Mouse (Mus musculus) large intestine, adult 2 months (tissue): ENCODE data around the gene Mtg2. TPM values are rescaled to one million over a fixed set of nuclear protein-coding genes. Genes with fewer than 3 reads are reported as not detected.

Experiments used
- DNase-seq: peaks from one replicate; pipeline ENCODE4 v3.0.0-alpha.2; 2012; ENCODE audit warnings: low read depth, low spot score
- WGBS: fragments of 180-500 bp; shearing (Covaris S2); methylation state at CpG from one replicate; pipeline ENCODE4 v1.1.7; 2018; 5-methylcytosine and 5-hydroxymethylcytosine counted together
- polyA plus RNA-seq: library from polyadenylated mRNA; depleted of rRNA; stranded (reverse); fragments of >200 nt; gene quantifications from 2 replicates; pipeline ENCODE4 v1.2.3, GENCODE M21; 2012

Mtg2 gene
- polyA plus RNA-seq, 1 experiment, result 13.7 TPM

DNA sequence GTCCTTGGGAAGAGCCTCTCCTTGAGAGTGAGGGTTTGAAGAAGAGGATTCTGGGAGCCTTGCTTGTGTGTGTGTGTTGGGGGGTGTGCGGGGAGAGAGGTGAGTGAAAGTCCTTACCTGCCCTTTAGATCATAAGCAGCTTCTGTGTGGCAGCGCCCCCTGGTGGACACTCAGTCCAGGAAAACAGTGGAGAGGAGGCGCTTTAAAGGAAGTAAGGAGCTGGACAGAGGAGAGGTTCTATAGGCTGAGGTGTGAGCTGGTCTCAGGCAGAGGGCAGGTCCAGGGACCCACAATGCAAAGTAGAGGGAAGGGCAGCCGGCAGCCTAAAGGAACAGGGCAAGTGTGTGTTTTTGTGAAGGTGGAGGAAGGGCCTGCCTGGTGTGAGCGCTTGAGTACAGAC is 19.4 kb upstream of the Mtg2 start:
- DNase-seq, result no peak

DNA sequence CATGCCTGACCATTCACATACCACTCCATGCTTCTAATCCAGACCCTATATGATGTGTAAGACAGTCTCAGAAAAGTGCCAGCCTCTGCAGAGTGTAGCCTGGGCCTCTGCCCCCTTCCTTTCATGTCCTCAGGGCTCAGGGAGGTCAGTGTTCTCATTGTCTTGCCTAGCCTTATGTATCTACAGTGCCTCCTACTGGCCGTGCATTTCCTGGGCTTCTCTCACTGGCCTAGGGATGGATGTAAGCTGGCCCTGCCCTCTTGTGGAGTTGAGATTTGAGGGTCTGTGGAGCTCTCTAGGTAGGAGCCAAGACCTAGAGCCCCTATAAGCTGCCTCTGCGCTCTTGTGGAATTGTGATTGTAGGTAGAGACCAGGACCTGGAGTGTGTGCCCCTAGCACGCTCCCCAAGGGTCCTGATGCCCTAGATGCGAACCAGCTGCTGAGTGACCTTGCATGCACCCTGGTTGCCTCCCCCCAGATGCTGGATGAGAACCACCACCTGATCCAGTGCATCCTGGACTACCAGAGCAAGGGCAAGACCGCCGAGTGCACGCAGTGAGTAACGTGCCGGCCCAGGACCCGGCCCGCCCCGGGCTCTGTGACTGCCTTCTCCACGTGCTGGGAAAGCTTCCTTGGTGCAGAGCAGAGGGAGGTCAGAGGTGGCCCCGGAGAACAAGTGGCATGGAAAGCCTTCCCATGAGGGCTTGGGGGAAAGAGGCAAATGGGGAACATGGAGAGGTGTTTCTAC is 18.2 kb upstream of the Mtg2 start:
- WGBS, result 94% methylated on average over 14 of the region's 14 CpGs
- DNase-seq, result no peak

More for the DNA sequence above, 19.4 kb upstream of the Mtg2 start:
- WGBS, result 23% methylated on average over 5 of the region's 5 CpGs

DNA sequence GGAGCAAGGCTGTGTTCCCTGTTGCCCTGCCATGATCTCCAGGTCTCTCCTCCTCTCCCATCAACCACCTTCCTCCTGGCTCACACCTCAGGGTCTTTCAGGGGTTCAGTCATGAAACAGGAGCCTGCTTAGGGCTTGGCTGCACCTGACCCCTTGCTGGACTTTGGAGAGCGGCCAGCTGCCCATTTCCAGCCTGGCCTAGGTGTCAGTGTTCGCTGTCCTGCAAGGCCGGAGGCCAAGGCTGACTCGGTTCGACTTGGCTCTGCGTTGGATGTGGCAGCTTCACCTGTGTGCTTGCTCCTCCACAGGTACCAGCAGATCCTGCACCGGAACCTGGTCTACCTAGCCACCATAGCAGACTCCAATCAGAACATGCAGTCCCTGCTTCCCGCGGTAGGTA is 17.4 kb upstream of the Mtg2 start:
- DNase-seq, result no peak
- WGBS, result 96% methylated on average over 9 of the region's 9 CpGs

DNA sequence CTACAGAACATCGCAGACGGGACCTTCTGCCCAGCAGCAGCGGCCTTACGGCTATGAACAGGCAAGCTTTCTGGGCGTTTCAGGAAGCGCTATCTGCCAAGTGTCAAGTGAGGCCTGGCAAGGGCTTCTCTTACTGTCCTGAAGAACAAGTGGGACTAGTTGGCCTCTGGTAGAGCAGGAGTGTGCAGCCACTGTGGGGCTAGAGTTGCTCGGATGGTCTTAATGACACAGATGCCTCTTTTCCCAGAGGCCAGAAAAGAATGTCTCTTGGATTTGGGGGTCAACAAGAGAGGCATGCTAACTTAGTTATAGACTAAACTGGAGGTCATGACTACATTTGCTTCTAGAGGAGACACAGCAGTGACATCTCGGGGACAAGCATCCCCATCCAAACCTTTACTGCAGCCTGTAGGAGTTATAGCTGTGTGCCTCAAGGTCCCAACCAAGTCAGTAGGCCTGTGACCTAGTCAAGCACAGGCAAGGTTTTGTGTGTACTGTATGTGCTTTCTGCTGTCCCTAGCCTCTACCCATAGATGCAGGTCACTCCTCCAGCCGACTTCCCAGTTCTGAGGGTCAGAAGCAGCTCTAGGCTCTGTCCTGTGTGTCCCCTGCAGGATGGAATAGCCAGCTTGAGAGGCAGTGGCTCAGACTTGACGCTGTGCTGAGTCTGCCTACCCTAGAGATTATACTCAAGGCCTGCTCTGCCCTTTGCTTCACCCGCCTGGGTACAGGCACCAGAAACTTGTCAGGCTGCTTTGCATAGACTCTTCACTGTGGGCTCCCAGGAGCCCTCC is 6.9 kb upstream of the Mtg2 start:
- DNase-seq, result no peak
- WGBS, result 91% methylated on average over 11 of the region's 11 CpGs

DNA sequence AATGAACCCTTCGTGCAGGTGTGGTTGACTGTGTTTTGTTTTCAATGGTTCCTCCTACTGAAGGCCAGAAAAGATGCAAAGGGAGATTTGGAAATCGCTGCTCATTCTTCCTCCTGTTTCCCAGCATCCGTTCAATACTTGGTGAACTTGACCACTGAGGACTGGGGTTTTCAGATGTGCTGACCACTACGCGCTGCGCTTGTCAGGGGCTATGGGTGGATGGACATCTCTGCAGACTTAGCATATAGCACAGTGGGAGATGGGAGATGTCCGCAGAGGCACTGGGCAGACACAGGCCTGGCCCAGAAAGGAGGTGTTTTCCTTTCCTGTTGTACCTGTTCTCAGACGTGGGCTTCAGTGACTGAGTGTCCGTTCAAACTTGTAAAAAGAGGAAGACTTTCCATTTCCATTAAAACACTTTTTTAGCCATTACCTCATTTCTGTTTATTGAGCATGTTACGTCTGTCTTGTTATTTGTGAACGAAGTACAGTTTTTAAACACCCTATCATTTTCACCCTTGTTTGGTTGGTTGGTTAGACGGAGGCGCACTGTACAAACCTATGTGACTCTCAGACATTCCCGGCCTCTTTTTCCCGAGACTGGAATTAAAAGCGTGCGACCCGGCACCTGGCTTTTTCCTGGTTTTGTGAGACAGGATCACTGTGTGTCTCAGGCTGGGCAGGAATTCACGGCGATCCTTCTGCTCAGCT is 463 bp upstream of the Mtg2 start:
- no peak for DNase-seq
- 28% methylated on average over 20 of the region's 20 CpGs for WGBS

DNA sequence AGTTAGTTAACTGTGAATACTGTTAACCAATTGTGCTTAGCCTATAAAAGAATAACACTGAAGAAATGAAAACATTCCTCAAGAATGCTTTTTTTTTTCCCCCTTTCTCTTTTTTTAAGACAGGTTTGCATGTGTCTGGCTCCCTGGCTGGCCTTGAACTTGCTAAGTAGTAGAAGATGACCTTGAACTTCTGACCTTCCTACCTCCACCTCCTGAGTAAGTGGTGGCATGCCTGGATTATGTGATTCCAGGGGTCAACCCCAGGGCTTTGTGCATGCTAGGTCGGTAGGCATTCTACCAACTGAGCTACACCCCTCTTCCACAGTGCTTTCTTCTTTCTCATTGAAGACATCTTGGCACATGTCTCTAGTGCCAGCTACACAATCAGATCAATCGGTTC is 1.3 kb downstream of the Mtg2 start:
- WGBS, result 77% methylated on average over 2 of the region's 2 CpGs

DNA sequence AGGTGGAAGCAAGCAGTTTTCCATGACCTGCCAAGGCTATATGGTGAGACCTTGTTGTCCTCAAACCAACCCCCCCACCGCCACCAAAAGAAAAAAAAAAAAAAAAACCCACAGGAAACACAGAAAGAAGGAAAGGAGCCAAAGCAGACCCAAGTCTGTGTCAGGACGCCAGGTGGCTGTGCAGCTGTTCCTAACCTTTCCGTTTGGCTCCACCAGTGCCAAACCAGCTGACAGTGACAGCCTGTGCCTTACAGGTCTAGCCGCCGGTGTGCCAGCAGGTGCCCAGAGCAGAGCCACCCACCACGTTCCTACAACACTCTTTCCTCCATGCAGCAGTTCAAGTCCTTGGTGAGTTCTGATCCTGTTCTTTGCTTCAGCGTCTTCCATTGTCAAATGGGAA is 2.5 kb downstream of the Mtg2 start:
- WGBS, result 86% methylated on average over 7 of the region's 7 CpGs
- DNase-seq, result no peak

More for the DNA sequence above, 1.3 kb downstream of the Mtg2 start:
- no peak for DNase-seq

DNA sequence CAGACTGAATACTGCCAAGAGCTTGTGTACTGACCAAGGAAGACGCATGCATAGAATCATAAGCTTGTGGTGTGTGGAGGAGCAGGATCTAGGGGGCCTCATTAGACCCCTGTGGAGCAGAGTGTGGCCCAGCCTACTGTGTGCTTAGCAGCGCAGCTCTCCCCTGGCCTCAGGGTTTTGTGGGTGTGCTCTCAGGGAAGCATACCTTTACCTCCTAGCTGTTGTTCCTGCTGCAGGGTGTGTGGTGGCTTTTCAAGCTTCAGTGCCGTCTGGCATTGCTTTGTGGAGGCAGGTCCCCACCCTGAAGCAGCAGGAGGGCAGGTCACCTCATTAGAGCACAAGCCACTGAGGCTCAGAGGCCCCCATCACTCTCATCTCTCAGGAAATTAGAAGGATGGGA is 7.2 kb downstream of the Mtg2 start:
- 83% methylated on average over 3 of the region's 3 CpGs for WGBS
- DNase-seq, result no peak

DNA sequence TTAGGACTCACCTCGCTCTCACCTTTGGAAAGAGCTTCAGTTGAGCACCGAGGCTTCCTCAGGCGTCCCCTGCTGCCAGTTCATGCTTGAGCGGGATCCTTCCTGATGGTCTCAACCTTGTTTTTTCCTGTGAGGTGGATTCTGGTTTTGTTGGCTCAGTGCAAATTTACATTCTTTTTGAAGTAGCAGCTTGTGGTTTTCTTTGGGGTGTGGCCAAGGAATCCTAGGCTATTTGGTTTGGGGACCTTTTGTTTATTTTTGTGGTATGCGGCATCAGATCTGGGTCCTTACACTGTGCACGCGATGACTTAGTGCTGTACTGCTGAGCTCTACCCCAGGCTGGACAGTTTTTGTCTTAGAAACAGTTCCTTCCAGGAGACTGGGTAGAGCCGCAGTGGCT is 10.3 kb downstream of the Mtg2 start:
- no peak for DNase-seq
- WGBS, result 69% methylated on average over 8 of the region's 8 CpGs

DNA sequence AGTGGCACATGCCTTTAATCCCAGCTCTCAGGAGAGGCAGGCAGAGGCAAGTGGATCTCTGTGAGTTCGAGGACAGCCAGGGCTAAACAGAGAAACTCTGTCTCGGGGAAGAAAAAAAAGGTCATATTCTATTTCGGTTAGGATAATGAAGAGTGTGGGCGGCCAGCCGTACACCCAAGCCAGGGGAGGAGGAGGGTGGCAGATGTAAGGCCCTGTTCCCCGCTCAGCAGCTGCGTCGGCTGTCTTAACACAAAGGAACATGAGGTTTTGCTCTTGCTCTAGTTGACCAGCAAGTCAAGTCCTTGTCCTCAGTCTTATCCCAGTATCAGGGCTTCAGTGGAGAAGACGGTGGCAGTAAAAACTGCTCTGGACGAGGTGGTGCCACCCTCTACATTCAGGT is 12.7 kb downstream of the Mtg2 start:
- 92% methylated on average over 10 of the region's 10 CpGs for WGBS
- DNase-seq, result no peak

DNA sequence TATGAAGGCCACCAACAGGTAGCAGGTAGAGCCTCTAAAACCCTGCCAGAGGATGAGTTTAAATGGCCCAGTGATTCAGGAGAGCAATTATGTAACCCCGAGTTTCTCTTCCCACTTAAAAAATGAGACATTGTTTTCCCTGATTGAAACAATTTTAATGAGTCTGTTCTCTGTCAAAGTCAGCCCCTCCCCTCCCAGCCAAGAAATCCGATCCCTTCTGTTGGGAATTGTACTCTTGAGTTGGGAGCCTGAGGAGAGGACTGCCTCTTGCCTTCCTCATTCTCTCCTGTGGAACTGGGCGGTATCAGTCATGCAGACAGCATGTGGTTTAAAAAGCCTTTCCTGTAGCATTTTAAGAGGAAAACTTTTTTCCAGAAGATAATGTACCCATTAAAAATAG is 14.2 kb downstream of the Mtg2 start:
- 58% methylated on average over 3 of the region's 3 CpGs for WGBS
- DNase-seq, result no peak

DNA sequence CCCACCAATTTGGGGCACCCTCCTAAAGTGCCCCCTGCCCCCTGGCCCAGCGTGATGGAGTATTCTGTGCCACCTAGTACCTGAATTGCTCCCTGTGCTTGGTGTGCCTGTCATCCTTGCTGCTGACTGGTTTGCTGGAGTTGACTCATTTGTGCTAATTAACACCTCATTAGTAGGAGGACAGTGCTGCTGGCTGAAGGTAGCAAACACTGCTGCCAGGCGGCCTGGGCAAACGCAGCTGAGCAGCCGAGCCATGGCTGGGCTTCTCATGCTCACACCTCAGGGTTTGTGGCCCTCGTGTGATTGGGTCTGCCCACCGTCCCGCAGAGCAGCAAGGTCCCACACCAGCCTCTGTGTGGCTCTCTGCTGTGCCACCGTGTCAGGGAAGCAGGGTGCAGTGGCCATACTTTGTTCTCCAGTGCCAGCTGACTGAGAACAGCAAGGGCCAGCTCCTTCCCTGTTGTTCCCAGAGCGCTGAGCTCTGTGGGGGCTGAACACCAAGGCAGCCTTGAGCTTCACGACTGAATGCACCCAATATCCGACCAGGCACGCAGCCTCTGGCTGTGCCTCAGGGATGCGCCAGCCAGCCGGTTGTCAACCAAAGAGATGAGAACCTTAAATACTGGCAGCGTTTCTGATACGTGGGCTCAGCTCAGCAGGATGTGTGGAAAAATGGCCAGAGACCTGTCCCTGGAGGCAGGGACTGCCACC is 15.7 kb downstream of the Mtg2 start:
- DNase-seq, result no peak
- WGBS, result 82% methylated on average over 16 of the region's 16 CpGs

DNA sequence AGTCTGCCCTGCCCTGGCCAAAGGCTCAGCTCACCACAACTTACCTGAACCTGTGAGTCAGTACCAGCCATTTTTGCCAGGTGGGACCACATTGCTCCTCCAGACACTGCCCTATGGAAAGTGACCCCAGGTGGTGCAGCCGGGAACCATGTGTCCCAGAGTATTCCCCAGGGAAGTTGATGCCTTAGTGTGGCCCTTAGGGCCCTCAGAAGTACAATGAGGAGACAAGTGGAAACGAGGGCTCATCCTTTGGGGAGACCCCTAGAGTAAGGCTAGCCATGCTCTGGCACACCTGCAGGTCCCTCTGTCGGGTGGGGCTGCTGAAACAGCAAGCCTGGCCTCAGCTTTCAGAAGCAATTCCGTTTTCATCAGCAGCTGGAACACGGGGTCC is 16.2 kb downstream of the Mtg2 start:
- DNase-seq, result no peak
- 85% methylated on average over 5 of the region's 5 CpGs for WGBS

DNA sequence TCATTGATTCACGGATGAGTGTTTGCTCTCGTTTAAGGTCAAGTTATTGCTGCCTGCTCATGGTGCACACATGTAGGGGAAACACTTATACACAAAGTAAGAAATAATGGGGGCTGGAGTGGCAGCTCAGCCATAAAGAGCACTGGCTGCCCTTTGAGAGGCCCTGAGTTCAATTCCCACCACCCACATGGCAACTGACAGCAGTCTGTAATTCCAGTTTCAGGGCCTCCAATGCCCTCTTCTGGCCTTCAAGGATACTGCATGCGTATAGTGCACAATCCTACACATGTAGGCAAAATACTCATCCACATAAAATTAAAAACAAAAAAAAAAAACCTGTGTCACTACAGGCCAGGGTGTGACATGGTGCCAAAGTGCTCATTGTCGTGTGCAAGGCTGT is 17.1 kb downstream of the Mtg2 start:
- 90% methylated on average over 4 of the region's 4 CpGs for WGBS
- DNase-seq, result no peak

DNA sequence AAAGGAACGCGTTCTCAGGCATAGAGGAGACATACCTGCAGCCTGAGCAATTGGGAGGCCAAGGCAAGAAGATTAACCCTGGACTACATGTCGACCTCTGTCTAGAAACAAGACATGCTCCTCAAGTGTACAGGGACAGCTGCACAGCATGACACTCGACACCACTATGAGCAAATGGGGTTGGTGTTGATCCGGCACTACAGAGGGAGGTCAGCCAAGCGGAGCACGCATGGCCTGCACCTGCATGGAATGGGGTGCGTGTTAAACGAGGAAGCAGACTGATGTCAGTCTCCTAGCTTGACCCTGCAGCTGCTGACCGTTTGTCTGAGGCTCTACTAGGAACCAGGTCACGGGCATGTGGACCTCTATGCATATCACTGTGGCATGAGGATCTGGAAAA is 19.9 kb downstream of the Mtg2 start:
- no peak for DNase-seq
- WGBS, result 52% methylated on average over 11 of the region's 11 CpGs

DNA sequence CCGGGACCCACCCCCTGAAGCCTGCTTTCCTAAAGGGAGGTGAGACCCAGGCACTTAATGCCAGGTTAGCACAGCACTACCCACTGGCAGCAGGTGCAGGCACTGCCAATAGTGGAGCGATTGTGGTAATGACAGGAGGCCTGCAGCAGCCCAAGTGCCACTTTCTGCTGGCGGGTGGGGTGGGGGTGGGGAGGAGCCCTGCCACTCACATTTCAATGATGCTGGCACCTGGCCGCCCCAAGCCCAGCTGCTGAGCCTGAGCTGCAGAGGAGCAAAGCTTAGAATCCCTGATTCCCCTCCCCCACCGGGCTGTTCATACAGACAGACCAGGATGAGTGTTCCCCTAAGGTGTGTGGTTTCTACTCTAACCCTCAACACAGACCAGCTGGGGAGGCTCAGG is 25.3 kb downstream of the Mtg2 start:
- no peak for DNase-seq
- 41% methylated on average over 5 of the region's 5 CpGs for WGBS

DNA sequence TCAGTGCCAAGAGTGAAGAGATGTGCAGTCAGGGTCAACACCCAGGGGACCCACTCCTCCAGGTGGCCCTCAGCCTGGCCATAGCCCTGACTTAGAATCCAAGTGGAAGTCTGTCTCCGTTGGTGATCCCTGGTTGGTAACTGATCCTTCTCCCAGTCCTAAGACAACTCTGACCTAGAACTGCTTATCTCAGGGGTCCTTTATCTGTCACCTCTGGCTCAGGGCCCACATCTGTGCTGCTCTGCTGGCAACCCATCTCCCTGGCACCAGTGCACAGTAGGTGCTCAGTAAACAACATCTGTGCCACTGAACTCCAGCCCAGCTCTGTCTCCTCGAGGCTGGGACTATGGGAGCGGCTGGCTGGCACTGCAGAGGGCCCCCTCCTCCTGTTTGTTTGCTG is 27.2 kb downstream of the Mtg2 start:
- WGBS, result 34% methylated on average over 3 of the region's 3 CpGs
- DNase-seq, result no peak

DNA sequence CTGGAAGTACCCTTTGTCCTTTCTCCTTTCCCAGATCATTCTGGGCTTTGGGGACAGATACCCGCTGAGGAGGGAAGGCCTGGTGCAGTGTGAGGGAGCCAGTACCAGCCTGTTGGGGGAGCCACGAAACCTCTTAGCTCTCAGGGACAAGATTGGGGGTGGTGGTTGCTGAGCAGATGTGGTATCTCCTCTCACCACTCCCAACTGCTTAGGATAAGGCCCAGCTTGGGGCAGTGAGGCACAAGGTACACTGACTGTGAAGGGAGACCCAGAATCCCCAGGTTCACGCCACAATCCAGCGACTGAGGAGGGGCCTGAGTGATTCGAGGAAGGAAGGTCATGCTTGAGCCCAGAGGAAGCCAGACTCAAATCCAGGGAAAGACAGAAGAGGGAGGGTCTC is 27.8 kb downstream of the Mtg2 start:
- 49% methylated on average over 5 of the region's 5 CpGs for WGBS
- no peak for DNase-seq

DNA sequence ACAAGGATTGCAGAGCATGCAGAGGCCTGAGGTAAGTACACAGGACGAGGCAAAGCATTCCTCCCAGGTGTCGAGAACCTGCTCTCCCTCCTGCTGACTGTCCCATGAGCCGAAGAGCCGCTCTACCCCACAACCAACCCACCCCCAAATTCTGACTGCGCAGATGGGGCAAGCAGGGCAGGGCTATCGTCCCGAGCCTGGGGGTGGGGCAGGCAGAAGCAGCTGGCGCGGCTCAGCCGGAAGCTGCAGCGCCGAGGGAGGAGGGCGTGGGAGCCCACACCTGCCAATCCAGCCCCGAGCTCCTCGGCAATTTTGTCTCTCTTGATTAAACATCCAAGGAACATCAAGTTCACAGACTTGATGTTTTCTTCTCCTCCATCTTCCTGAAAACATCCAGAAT is 29.1 kb downstream of the Mtg2 start:
- DNase-seq, result no peak
- 3% methylated on average over 15 of the region's 15 CpGs for WGBS
